Mouse (Mus musculus): ENCODE results near the gene Snx25. TPM values are rescaled to one million over a fixed set of nuclear protein-coding genes. Genes with fewer than 3 reads are reported as not detected.

Gene Snx25
- polyA plus RNA-seq, 1 experiment from 2014 or later, result 3.1 TPM

GRCm38 (mm10) chr8:46149782-46150181 is 2.2 kb downstream of the Snx25 start:
- no peak for DNase-seq (ENCODE audit: low spot score)
- Histone ChIP-seq H3K36me3 (ENCODE audit: control insufficient read depth, insufficient read depth, low read length) (no peaks in the 10 kb centered on the region), H3K4me1 (replicated peaks; ENCODE audit: control insufficient read depth, insufficient read depth) (no peaks in the 10 kb centered on the region), H3K4me3 (ENCODE audit: low read depth, low read length) (no peak overlapping the region), H3K9ac (ENCODE audit: low read length) (no peak overlapping the region), H3K9me3 (ENCODE audit: control insufficient read depth, low read length) (no peaks in the 10 kb centered on the region), H3K4me2 (replicated peaks; ENCODE audit: low read depth) (no peak overlapping the region), H3K27me3 (ENCODE audit: control insufficient read depth, insufficient read depth, low read length) (no peaks in the 10 kb centered on the region), H3K27ac (replicated peaks) (no peak overlapping the region)
- no peak for TF ChIP-seq EP300 (optimal IDR thresholded peaks at IDR 0.05)
- TF ChIP-seq CTCF (IDR thresholded peaks at IDR 0.05; ENCODE audit: low read depth), result peak; percentile 42
- 79% methylated on average over 9 of the region's 9 CpGs for WGBS
- ATAC-seq (ENCODE audit: low FRiP score, low TSS enrichment), result no peak

GRCm38 (mm10) chr8:46149306-46149705 is 2.7 kb downstream of the Snx25 start:
- DNase-seq (ENCODE audit: low spot score), result no peak
- Histone ChIP-seq H3K36me3 (ENCODE audit: control insufficient read depth, insufficient read depth, low read length) (no peaks in the 10 kb centered on the region), H3K9me3 (ENCODE audit: control insufficient read depth, low read length) (no peaks in the 10 kb centered on the region), H3K9ac (ENCODE audit: low read length) (no peak overlapping the region), H3K27me3 (ENCODE audit: control insufficient read depth, insufficient read depth, low read length) (no peaks in the 10 kb centered on the region), H3K4me3 (ENCODE audit: low read depth, low read length) (no peak overlapping the region), H3K27ac (replicated peaks) (no peak overlapping the region), H3K4me2 (replicated peaks; ENCODE audit: low read depth) (no peak overlapping the region), H3K4me1 (replicated peaks; ENCODE audit: control insufficient read depth, insufficient read depth) (no peaks in the 10 kb centered on the region; the same call in 1 of the 2 replicates)
- 84% methylated on average over 6 of the region's 6 CpGs for WGBS
- TF ChIP-seq EP300 (optimal IDR thresholded peaks at IDR 0.05) (no peak), CTCF (IDR thresholded peaks at IDR 0.05; ENCODE audit: low read depth) (no peak)
- ATAC-seq (ENCODE audit: low FRiP score, low TSS enrichment), result no peak

- H3K4me1 ChIP-seq (replicated peaks; ENCODE audit: control insufficient read depth, insufficient read depth), result no peaks in the 10 kb centered on the region; the same call in 1 of the 2 replicates
- no peak for ATAC-seq (ENCODE audit: low FRiP score, low TSS enrichment)
- H3K4me3 ChIP-seq (ENCODE audit: low read depth, low read length), result no peak overlapping the region
- H3K36me3 ChIP-seq (ENCODE audit: control insufficient read depth, insufficient read depth, low read length), result no peaks in the 10 kb centered on the region
- TF ChIP-seq CTCF (IDR thresholded peaks at IDR 0.05; ENCODE audit: low read depth) (no peak), EP300 (optimal IDR thresholded peaks at IDR 0.05) (no peak)
- no peak overlapping the region for H3K4me2 ChIP-seq (replicated peaks; ENCODE audit: low read depth)
- H3K9ac ChIP-seq (ENCODE audit: low read length), result no peak overlapping the region
- WGBS, result 54% methylated on average over 3 of the region's 3 CpGs
- DNase-seq (ENCODE audit: low spot score), result no peak
- H3K27me3 ChIP-seq (ENCODE audit: control insufficient read depth, insufficient read depth, low read length), result no peaks in the 10 kb centered on the region
- H3K27ac ChIP-seq (replicated peaks), result no peak overlapping the region
- no peaks in the 10 kb centered on the region for H3K9me3 ChIP-seq (ENCODE audit: control insufficient read depth, low read length)
Observed at GRCm38 (mm10) chr8:46146173-46146572, 5.8 kb downstream of the Snx25 start.

GRCm38 (mm10) chr8:46143924-46144323 is 8.0 kb downstream of the Snx25 start:
- 36% methylated on average over 1 of the region's 1 CpGs for WGBS
- Histone ChIP-seq H3K9ac (ENCODE audit: low read length) (no peak overlapping the region), H3K27me3 (ENCODE audit: control insufficient read depth, insufficient read depth, low read length) (no peaks in the 10 kb centered on the region), H3K9me3 (ENCODE audit: control insufficient read depth, low read length) (no peaks in the 10 kb centered on the region), H3K36me3 (ENCODE audit: control insufficient read depth, insufficient read depth, low read length) (no peaks in the 10 kb centered on the region), H3K27ac (replicated peaks) (no peak overlapping the region), H3K4me2 (replicated peaks; ENCODE audit: low read depth) (no peak overlapping the region), H3K4me1 (replicated peaks; ENCODE audit: control insufficient read depth, insufficient read depth) (no peaks in the 10 kb centered on the region; the same call in 1 of the 2 replicates), H3K4me3 (ENCODE audit: low read depth, low read length) (no peak overlapping the region)
- ATAC-seq (ENCODE audit: low FRiP score, low TSS enrichment) (no peak; the same call in 1 of the 2 replicates), DNase-seq (ENCODE audit: low spot score) (no peak)
- TF ChIP-seq CTCF (IDR thresholded peaks at IDR 0.05; ENCODE audit: low read depth) (no peak), EP300 (optimal IDR thresholded peaks at IDR 0.05) (no peak)

- TF ChIP-seq EP300 (optimal IDR thresholded peaks at IDR 0.05), result no peak
- TF ChIP-seq CTCF (IDR thresholded peaks at IDR 0.05; ENCODE audit: low read depth), result no peak
- no peaks in the 10 kb centered on the region for H3K27me3 ChIP-seq (ENCODE audit: control insufficient read depth, insufficient read depth, low read length)
- DNase-seq (ENCODE audit: low spot score) (no peak), ATAC-seq (ENCODE audit: low FRiP score, low TSS enrichment) (peak; percentile 29; the same call in 1 of the 2 replicates)
- 64% methylated on average over 5 of the region's 5 CpGs for WGBS
- H3K4me3 ChIP-seq (ENCODE audit: low read depth, low read length), result no peak overlapping the region
- no peak overlapping the region for H3K27ac ChIP-seq (replicated peaks)
- no peak overlapping the region for H3K9ac ChIP-seq (ENCODE audit: low read length)
- no peaks in the 10 kb centered on the region; the same call in 1 of the 2 replicates for H3K4me1 ChIP-seq (replicated peaks; ENCODE audit: control insufficient read depth, insufficient read depth)
- H3K36me3 ChIP-seq (ENCODE audit: control insufficient read depth, insufficient read depth, low read length), result no peaks in the 10 kb centered on the region
- H3K4me2 ChIP-seq (replicated peaks; ENCODE audit: low read depth), result no peak overlapping the region
- H3K9me3 ChIP-seq (ENCODE audit: control insufficient read depth, low read length), result no peaks in the 10 kb centered on the region
Observed at GRCm38 (mm10) chr8:46143470-46143869, 8.5 kb downstream of the Snx25 start.

- ATAC-seq (ENCODE audit: low FRiP score, low TSS enrichment), result no peak
Observed at GRCm38 (mm10) chr8:46142498-46143081, 9.4 kb downstream of the Snx25 start.

More at GRCm38 (mm10) chr8:46142498-46143081, 9.4 kb downstream of the Snx25 start:
- Histone ChIP-seq H3K4me3 (ENCODE audit: low read depth, low read length) (no peak overlapping the region), H3K9ac (ENCODE audit: low read length) (no peak overlapping the region), H3K9me3 (ENCODE audit: control insufficient read depth, low read length) (no peaks in the 10 kb centered on the region), H3K27ac (replicated peaks) (no peak overlapping the region), H3K27me3 (ENCODE audit: control insufficient read depth, insufficient read depth, low read length) (no peaks in the 10 kb centered on the region), H3K36me3 (ENCODE audit: control insufficient read depth, insufficient read depth, low read length) (no peaks in the 10 kb centered on the region), H3K4me2 (replicated peaks; ENCODE audit: low read depth) (no peak overlapping the region), H3K4me1 (replicated peaks; ENCODE audit: control insufficient read depth, insufficient read depth) (no peaks in the 10 kb centered on the region; the same call in 1 of the 2 replicates)
- TF ChIP-seq EP300 (optimal IDR thresholded peaks at IDR 0.05) (no peak), CTCF (IDR thresholded peaks at IDR 0.05; ENCODE audit: low read depth) (no peak)
- no peak for DNase-seq (ENCODE audit: low spot score)
- 91% methylated on average over 4 of the region's 4 CpGs for WGBS
